Mouse (Mus musculus) ES-Bruce4 (cell line): ENCODE results near the gene Peak1. TPM values are rescaled to one million over a fixed set of nuclear protein-coding genes. Genes with fewer than 3 reads are reported as not detected.

Source experiments
- H3K27ac ChIP-seq: 2 replicates; pipeline ENCODE4 v1.5.1; 2012; ENCODE audit warnings: low read length, inconsistent platforms; ENCODE audit not compliant: insufficient read depth
- H3K27me3 ChIP-seq: 2 replicates; pipeline ENCODE4 v1.6.1; 2012; ENCODE audit warnings: mild to moderate bottlenecking, low read length, inconsistent platforms; ENCODE audit not compliant: control insufficient read depth, poor library complexity, insufficient read depth, severe bottlenecking
- H3K36me3 ChIP-seq: 2 replicates; pipeline ENCODE4 v1.6.1; 2012; ENCODE audit warnings: inconsistent platforms, mild to moderate bottlenecking, low read length, moderate library complexity; ENCODE audit not compliant: control insufficient read depth, poor library complexity, insufficient read depth, severe bottlenecking
- H3K4me1 ChIP-seq: one replicate; pipeline ENCODE4 v1.8.1; 2011; ENCODE audit warnings: low read length; ENCODE audit not compliant: control insufficient read depth, insufficient read depth
- H3K4me3 ChIP-seq: 2 replicates; pipeline ENCODE4 v1.5.1; 2011; ENCODE audit warnings: low read depth, mild to moderate bottlenecking, low read length
- H3K9ac ChIP-seq: 2 replicates; pipeline ENCODE4 v1.6.1; 2012; ENCODE audit warnings: low read depth, mild to moderate bottlenecking, inconsistent platforms; ENCODE audit not compliant: poor library complexity, severe bottlenecking
- H3K9me3 ChIP-seq: replicated peaks from 2 replicates; pipeline ENCODE4 v1.6.1; 2012; ENCODE audit warnings: mild to moderate bottlenecking, low read length, inconsistent platforms; ENCODE audit not compliant: control insufficient read depth, poor library complexity, insufficient read depth, severe bottlenecking
- CTCF ChIP-seq: IDR thresholded peaks from one replicate; pipeline ENCODE4 v1.8.1; 2011; ENCODE audit warnings: low read depth, low read length
- EP300 ChIP-seq: IDR thresholded peaks from 2 replicates; pipeline ENCODE4 v1.6.1; 2011; ENCODE audit warnings: low read depth, low read length; ENCODE audit not compliant: insufficient read depth
- POLR2A ChIP-seq: IDR thresholded peaks from one replicate; pipeline ENCODE4 v1.8.1; 2011; ENCODE audit warnings: low read length; ENCODE audit not compliant: insufficient read depth
- polyA plus RNA-seq: library from polyadenylated mRNA; stranded (reverse); fragments of >200 nt; gene quantifications from 2 replicates; pipeline ENCODE4 v1.2.4, GENCODE M21; 2011; ENCODE audit warnings: low read depth; ENCODE audit not compliant: missing spikeins, insufficient read depth, insufficient read length

Peak1 gene
- polyA plus RNA-seq, 1 experiment: 26.3 TPM

DNA sequence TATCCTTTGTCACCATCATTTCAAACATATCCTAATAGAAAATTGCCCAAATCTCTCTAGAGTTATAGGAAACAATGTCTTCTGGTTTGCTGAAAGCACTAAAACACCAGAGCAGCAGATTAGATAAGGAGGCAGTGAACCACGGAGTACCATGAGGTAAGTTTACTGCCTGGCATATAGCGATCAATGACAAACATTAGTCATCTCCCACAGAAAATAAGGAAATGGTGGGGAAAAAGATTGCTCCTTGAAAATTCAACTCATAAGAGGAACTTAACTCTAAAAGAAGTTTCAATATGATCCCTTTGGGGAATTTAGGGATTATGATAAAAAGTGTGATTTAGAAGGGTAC is 145.6 kb downstream of the Peak1 start:
- Histone ChIP-seq H3K9me3 (no peaks in the 10 kb centered on the region), H3K27ac (no peak overlapping the region), H3K4me1 (no peaks in the 10 kb centered on the region), H3K4me3 (no peak overlapping the region), H3K9ac (no peak overlapping the region), H3K36me3 (no peaks in the 10 kb centered on the region), H3K27me3 (no peaks in the 10 kb centered on the region)
- TF ChIP-seq CTCF: no peak
- no peak for TF ChIP-seq EP300
- TF ChIP-seq POLR2A: no peak

DNA sequence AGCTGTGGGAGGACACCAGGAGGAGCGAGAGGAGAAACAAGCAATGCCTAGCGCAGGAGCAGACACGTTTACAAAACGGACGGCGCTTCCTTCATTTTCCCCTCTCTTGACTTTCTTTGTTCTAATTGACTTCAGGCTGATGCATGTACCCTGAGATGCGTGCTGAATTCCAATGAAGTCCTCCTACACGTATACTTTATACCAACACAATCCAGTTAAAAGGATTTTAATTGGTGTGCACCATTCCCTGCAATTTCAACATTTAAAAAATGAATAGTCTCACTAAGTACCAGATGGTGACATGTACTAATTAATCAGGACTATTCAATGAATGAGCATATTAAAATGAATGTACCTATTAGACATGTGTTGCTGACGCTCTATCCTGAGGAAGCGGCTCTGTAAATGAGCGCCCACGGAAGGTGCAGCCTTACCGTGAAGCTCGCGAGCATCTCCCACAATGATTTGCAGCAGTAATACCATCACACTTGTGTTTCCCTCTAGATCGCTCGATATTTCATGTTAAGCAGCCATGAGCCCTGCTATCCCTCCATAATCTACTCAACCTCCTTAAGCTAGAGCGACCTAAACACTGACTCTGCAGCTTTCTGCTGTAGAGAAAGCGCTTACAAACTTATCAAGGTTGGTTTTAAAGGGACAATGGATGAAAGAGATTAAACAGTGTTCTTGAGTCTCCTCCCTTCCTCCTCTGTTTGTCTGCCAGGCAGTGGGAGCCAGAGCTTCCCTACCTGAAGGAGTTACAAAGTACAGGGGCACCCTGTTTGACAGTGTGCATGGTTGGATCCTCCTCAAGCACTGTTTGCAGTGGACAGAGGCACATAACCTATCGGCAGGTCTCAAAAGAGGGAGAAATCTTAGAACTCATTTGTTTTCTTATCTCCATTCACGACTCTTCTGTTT is 146.3 kb downstream of the Peak1 start:
- Histone ChIP-seq H3K9me3 (no peaks in the 10 kb centered on the region), H3K4me3 (no peak overlapping the region), H3K4me1 (no peaks in the 10 kb centered on the region), H3K27me3 (no peaks in the 10 kb centered on the region), H3K27ac (no peak overlapping the region), H3K36me3 (no peaks in the 10 kb centered on the region), H3K9ac (no peak overlapping the region)
- TF ChIP-seq CTCF (no peak), POLR2A (no peak), EP300 (no peak)

- Histone ChIP-seq H3K4me3 (no peak overlapping the region), H3K27ac (no peak overlapping the region), H3K36me3 (no peaks in the 10 kb centered on the region), H3K9me3 (no peaks in the 10 kb centered on the region), H3K4me1 (no peaks in the 10 kb centered on the region), H3K9ac (no peak overlapping the region), H3K27me3 (no peaks in the 10 kb centered on the region)
- TF ChIP-seq POLR2A (no peak), EP300 (no peak), CTCF (no peak)
Measured at GRCm38 (mm10) chr9:56269101-56269500, 148.8 kb downstream of the Peak1 start.

DNA sequence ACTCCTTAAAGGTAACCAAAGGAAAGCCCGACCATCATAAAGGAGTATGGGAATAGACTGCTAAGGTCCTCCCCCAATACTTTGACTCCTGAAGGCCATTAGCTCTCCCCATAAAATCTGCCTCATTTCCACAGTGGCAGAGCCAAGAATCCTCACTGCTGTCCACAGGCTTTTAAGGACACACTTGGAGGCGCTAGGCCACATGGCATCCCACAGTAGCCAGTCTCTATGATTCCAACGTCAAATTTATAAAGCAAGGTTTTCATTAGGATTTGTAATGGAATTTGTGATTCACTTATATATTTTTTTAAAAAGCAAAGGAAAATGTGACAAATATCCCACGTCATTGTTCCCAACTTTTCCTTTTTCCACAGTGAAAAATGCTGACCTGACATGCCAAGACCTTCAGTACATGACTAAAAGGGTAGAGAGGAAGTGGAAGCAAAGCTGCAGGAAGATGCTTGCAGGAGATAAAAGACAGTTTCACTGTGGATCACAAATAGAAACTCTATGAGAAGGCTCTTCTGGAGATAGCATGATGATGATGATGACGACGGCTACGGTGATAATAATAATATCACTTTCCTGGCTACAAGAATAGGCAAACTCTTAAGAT is 151.6 kb downstream of the Peak1 start:
- Histone ChIP-seq H3K4me1 (no peaks in the 10 kb centered on the region), H3K4me3 (no peak overlapping the region), H3K27ac (no peak overlapping the region), H3K36me3 (no peaks in the 10 kb centered on the region), H3K9ac (no peak overlapping the region), H3K27me3 (no peaks in the 10 kb centered on the region), H3K9me3 (no peaks in the 10 kb centered on the region)
- TF ChIP-seq POLR2A (no peak), EP300 (no peak), CTCF (no peak)

DNA sequence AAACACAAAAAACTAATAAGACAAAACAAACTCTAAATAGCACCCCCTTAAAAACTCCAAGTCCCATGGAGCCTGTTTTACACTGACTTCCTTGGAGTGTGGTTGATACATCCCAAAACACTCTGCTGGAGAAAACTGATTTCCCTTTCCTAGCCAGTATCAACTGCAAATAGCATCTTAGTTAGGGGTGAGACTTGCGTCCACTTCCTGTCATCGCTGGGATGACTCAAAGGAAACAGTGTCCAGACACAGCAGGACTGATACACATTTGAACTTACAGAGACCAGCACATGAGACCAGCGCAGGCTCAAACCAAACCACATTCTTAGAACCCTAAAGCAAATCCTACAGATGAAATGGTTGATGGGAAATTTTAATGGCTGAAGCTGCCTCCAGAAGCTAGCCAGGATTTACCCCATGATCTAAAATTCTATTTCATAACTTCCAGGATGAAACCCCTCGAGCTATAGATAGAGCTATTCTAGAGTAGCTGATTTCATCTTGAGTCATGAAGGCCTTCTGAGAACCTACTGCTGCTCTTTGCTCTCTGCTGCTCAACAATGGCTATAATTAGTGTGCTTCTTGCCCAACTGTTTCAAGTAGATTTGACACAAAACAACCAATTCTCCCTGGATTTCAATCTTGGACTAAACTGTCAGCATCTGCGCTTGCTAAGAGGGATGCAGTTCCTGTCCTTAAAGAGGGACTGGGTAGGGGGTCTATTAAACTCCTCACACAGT is 152.2 kb downstream of the Peak1 start:
- Histone ChIP-seq H3K27me3 (no peaks in the 10 kb centered on the region), H3K4me1 (no peaks in the 10 kb centered on the region), H3K9ac (no peak overlapping the region), H3K27ac (no peak overlapping the region), H3K36me3 (no peaks in the 10 kb centered on the region), H3K4me3 (no peak overlapping the region), H3K9me3 (no peaks in the 10 kb centered on the region; the same call in 1 of the 2 replicates)
- no peak for TF ChIP-seq POLR2A
- no peak for TF ChIP-seq CTCF
- no peak for TF ChIP-seq EP300

DNA sequence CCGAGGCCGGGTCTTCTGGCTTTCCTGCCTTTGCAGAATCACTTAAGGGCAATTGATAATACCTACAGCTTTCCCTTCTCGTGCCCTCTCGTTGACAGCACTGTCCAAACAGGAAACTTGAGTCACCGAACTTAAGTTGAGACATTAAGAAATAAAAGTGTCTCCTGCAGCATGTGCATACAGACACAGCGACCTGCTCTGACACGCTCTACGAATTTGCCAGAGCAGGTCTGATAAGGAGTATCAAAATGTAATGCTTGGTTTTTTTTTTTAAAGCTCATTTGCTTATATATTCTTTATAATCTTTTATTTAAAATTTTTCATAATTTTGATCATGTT is 152.9 kb downstream of the Peak1 start:
- TF ChIP-seq EP300: no peak
- no peak for TF ChIP-seq CTCF
- no peak for TF ChIP-seq POLR2A
- Histone ChIP-seq H3K4me3 (no peak overlapping the region), H3K36me3 (no peaks in the 10 kb centered on the region), H3K4me1 (no peaks in the 10 kb centered on the region), H3K27me3 (no peaks in the 10 kb centered on the region), H3K27ac (no peak overlapping the region), H3K9me3 (peaks cover 3% of the 10 kb centered on the region; the same call in 1 of the 2 replicates), H3K9ac (no peak overlapping the region)
